Mouse (Mus musculus): ENCODE data around the gene Naa38. TPM values are rescaled to one million over a fixed set of nuclear protein-coding genes. Genes with fewer than 3 reads are reported as not detected.
"Not testable (repeated sequence)": the region's sequence is repeated elsewhere in the genome, so short reads cannot be mapped to it uniquely, and the experiment has no call there.

Naa38 gene
- 164 and 180 TPM in 2 replicates for polyA plus RNA-seq (2012; rRNA removed)

DNA sequence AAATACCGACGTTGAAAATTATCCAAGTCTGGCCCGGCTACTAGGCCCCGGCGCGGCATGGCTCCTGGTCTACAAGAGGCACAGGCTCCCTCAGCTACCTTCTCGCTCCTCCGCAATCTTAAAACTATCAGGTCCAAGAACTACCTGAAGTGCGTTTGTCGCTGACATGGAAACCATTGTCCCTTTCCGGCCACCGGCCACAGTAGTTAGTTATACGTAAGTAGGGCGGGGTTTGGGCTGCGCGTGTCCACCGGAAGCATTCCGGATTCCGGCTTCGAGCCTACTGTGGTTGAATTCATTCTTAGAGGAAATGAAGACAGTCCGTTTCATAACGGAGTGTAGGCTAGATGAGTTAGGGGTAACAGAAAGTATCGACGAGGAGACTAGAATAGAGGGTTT, at the start of gene Naa38, which contains the start of gene Cyb5d1:
Gene Naa38 (plus strand): TSS at position 253 of the 399 bp plus-strand sequence.
Gene Cyb5d1 (minus strand): TSS at position 397 of the 399 bp plus-strand sequence.
- WGBS, result under 1% methylated on average over 24 of the region's 24 CpGs

DNA sequence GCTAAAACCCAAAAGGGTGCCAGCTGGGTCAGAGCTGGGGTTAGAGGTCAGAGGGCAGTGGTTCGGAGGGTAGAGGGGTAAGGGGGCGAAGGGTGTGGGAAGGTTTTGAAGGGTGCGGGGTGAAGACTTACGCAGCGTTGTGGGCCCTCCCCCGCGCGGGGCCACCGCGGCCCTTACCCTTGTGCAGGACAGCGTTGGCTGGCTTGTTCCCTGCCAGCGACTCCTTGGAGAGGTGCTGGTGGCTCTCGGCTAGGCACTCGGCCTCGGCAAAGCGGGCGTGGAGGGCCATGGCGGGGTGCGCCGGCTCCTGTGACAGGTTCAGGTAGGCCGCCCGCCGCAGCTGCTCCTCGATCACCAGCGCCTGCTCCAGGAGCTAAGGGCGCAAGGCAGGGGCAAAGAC, 48.8 kb upstream of the Naa38 start:
- WGBS, result 92% methylated on average over 25 of the region's 26 CpGs
- DNase-seq (ENCODE audit: low read depth, low spot score), result no peak

More for the DNA sequence above, at the start of gene Naa38, which contains the start of gene Cyb5d1:
- DNase-seq (ENCODE audit: low read depth, low spot score), result not testable (repeated sequence)

DNA sequence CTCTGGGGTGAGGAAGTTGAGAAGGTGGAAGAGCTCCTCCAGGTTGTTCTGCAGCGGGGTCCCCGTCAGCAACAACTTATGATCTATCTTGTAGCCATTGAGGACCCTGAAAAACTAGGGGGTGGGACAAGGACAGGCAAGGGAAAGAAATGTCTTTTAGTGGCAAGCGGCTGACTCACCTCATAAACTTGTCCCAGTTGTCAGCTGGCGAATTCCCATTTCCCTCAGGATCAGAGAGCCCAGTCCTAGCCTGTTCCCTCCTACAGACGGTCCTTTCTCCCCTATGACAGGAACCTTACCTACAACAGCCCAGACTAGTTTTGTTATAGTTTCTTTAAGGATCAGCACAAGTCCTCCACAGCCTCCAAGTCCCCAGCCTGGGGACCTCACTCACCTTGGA, 38.7 kb upstream of the Naa38 start:
- WGBS, result 89% methylated on average over 5 of the region's 5 CpGs
- DNase-seq (ENCODE audit: low read depth, low spot score), result no peak

DNA sequence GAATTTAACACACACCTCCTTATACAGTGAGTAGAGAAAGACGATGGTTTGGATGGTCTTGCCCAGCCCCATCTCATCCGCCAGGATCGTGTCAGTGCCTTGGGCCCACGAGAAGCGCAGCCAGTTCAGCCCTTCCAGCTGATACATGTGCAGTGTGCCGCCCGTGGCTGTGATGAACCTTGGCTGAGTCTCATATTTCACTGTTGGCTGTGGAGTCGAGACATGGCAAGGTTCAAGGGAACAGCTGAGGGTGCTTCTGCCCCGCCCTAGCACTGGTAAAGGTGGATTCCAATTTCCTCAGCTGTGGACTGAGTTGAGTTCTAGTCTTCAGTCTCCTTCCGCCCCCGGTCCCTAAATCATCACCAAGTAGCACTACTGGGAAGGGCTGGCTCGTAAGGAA, 37.6 kb upstream of the Naa38 start:
- WGBS, result 80% methylated on average over 12 of the region's 12 CpGs
- DNase-seq (ENCODE audit: low read depth, low spot score), result no peak

DNA sequence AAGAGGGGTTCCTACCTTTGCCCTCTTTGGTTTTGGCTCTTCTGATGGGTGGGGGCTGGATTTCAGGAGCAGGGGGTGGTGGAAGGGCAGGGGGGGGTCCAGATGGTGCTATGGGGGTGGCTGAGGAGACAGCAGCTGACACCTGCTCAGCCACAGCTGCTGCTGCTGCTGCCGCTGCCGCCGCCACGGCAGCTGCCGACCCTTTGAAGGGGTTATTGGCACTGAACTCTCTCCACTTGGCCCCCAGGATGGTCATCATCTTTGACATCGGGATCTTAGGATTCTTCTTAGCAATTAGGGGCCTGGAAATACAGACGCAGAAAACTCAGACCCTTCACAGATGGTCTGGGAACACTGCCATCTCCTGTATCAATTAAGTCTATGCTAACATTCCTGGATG, 33.3 kb upstream of the Naa38 start:
- 77% methylated on average over 7 of the region's 7 CpGs for WGBS
- no peak for DNase-seq (ENCODE audit: low read depth, low spot score)

DNA sequence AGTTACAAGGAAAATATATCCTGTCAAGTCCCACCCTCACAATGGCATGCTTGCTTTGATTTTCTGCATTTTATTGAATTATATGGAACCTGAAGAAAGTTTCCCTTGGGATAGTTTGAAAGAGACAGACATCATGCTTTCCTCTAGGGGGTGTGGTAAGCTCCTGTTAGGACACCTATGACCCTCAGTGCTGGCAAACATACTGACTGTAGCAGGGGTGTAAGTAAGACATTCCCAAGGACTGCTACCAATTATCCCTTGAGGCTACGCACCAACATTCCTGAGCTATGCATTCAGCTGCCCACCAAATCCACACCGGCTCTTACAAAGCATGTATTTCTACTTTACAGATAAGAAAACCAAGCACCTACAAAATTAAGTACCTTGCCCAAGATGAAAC, 32.8 kb upstream of the Naa38 start:
- DNase-seq (ENCODE audit: low read depth, low spot score), result no peak
- 97% methylated on average over 2 of the region's 2 CpGs for WGBS

DNA sequence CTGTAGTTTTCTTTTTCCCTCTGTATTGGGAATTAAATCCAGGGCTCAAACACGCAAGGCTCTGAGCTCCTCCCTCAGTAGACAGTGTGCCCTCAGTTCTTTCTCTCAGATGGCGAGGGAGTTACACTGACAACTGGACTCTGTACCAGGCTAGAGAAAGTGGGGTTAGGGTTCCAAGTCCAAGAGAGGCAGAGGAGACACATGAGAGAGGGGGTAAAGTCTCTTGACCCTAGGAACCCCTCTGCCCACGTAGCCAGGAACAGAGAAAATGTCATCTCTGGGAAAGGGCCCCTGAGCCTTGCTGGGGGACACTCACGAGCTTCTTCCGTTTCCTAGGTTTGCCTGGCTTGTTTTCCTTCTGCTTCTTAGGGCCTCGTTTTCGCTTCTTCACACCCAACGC, 30.9 kb upstream of the Naa38 start:
- DNase-seq (ENCODE audit: low read depth, low spot score), result no peak
- 10% methylated on average over 8 of the region's 8 CpGs for WGBS

DNA sequence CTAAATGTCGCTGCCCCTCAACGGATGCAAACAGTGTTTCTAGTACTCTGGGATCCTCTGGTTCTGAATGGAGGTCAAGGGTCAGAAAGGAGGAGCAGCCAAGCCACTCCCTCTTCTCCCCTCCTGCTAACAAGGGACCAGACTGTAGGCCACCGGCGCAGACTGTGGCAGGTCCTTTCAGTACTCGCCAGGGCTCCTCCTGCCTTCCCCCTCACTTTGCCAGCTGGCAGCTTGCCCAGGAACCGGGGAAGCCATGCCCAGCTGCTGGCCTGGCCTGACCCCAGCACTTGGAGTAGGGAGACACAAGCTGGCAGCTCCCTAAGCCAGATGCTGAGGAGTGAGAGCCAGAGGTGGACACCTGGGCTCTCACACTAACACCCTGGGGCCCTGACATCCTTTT, 30.4 kb upstream of the Naa38 start:
- WGBS, result 2% methylated on average over 6 of the region's 6 CpGs
- peak; percentile 96 for DNase-seq (ENCODE audit: low read depth, low spot score)

DNA sequence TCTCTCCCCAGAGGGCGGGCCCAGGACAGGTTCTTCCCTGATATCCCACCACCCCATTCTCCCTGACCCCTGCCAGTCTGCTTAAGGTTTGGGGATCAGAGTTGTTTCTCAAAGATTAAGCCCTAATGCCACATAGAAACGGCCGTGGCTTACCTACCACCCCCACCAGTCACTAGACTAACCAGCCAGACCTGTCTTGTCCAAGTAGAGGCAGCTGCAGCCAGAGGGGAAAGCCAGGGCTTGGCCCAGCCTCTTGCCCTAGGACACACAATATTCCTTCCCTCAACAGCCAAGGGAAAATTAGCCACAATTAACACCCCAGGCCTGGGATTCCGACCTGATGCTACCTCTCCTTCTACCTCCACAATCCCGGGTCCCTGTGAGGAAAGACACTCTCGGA, 29.6 kb upstream of the Naa38 start:
- peak; percentile 35 for DNase-seq (ENCODE audit: low read depth, low spot score)

DNA sequence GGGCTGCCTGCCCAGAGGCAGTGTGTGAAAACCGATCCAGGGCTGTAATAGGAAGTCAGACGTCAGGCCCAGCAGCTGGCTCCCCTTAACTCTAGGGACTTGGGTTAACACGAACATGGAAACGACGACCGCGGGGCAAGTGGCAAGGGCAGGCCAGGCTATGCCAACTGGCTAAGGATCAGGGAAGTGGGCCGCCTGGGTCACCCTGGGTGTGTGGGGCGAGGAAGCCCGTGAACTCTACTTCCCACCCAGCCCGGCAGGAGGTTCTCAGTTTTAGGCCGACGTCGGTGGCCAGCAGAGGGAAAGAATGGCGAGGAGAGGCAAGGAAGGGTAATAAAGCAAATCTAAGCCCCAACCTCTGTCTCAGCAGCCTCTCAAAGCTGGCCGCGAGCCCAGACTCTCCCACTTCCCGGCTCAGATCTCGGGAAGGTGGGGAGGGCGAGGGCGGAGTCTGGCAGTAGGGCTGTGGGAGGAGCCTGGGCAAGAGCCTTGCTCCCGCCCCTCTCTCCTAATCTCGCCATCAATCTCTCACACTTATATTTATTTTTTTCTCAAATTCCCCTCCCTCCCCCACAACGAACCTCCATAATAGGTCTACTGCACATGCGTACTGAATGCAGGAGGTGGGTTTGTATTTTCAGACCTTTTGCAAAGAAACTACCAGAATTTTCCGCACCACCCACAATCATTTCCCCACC, 29.0 kb upstream of the Naa38 start:
- WGBS, result under 1% methylated on average over 26 of the region's 26 CpGs
- peak; percentile 91 for DNase-seq (ENCODE audit: low read depth, low spot score)

More for the DNA sequence above, 29.6 kb upstream of the Naa38 start:
- 14% methylated on average over 6 of the region's 6 CpGs for WGBS

DNA sequence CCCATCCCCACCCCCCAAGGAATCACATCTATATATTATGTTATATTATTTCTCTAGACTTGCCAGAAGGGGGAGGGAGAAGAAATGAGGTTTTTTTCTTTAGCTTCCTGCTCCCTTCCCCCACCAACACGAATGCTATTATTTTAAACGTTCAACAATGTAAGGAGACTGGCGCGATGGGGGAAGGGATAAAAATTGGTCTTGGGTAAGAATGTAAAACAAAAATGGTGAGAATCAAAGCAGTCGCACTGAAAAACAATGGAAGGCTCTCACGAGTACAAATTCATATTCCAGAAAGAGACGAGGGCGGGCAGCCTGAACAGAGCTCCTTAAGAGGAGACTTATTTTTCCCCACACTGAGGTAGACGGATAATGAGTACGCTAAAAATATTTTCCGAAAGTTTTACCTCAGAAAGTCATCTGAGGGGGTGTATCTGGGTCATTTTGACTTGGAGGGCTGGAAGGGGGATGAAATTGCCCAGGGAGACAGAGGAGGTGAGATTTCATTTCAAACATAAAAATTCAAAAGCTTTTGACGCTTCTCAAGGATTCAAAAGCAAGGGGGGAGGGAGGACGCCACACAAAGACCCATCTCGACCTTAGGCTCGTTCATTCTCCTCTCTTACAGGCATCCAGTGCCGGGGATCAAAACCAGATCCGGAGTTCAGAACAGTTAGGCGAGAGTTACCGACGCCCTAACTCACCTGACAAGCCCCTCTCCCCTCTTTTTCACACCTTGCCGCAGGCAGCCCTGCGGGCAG, 28.3 kb upstream of the Naa38 start:
- under 1% methylated on average over 22 of the region's 22 CpGs for WGBS
- DNase-seq (ENCODE audit: low read depth, low spot score), result peak; percentile 39

DNA sequence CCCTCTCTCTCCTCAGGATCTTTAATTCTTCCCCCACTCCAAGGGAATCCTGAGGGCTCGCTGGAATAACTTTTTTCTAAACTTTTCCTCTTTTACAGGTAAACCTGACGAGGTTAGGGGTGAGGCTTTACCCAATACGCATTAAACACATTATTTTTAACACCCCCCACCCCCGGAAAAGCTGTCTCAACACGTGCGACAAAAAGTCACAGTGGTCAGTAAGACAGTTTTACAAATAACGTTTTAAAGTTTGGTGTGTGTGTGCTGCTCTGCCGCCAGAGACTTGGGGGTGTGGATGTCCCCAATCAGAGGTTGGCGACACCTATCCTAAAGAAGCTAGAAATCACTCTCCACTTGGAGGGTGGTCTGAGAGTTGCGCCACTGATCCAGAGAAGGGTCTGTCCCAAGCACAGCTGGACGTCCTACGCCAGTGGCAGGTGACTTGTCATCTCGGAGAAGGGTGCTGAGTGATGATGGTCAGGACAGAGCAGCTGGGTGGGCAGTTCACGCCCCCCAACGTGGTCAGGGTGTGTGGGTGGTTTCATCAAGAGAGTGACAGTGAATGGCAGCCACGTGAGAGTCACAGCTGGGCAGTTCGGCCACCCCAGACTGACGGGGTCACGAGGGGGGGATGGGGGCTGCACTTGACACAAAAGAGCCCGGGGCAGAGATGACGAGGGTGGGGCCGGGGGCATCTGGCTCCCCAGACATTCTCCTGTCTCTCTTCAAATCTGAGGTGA, 27.5 kb upstream of the Naa38 start:
- 2% methylated on average over 22 of the region's 22 CpGs for WGBS
- DNase-seq (ENCODE audit: low read depth, low spot score), result no peak

DNA sequence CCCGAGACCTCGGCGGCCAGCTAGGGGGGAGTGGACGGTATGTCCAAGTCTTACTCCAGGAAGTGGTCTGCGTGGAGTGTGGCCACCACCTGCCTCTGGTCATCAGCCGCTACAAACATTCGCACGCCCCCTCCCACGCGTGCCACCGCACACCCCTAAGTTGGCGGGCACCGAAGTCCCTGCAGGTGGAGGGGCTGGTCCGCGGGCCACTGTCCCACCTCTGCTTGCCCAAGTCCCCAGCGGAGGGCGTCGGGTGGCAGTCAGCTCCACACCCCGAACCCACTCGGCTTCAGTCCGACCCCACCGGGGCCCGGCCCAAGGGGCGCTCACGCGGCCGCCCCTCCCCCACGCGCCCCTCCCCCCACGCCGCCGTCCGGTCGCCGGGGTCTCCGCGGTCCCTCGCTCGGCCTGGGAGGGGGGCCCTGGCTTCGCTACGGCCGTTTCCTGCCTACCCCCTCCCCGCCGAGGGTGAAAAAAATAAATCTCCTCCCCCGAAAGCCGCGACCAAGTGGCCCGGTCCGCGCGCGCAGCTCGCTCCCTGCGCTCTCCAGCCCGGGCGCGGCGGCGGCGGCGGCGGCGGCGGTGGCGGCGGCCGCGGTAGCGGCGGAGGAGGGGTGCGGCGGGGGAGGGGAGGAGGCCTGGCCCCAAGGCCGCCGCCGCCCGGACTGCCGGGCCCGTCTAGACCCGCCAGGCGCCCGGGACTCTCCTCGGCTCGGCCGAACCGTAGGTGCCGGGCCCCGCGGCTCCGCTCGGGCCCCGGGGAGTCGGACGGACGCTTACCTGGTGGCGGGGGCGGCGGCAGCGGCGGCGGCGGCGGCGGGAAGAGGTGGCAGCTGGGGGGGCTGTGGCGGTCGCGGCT, 26.7 kb upstream of the Naa38 start:
- DNase-seq (ENCODE audit: low read depth, low spot score), result no peak

DNA sequence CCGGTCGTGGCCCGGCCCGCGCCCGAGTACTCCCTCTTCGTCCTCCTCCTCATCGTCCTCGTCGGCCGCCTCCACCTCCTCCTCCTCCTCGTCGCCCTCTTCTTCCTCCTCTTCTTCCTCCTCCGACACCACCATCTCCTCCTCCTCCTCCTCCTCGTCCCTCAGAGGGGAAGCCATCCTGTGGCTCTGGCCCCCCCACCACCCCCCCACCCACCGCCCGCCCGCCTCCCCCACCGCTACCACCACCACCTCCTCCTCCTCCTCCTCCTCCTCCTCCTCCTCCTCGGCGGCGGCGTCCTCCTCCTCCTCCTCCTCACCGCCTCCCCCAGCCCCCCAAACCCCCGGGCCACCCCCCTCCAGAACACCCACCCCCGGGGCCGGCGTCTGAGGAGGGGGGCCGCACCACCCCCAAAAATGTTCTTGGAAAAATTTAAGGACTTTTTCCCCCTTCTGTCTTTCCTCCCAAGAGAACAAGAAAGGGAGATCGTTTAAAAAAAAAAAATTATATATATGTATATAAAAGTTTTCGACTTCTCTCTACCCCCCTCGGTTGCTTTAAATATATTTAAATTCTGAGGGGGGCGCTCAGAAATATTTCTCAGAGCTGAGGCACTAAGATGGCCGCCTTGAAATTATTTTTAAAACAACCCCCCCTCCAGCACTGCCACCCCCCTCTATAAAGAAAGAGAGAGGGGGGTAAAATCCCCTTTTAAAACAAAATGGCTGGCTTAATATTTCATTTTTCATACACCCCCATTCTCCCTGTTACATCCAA, 25.9 kb upstream of the Naa38 start, which contains the start of gene Chd3:
Gene Chd3 (minus strand): TSS at position 192 of the 775 bp plus-strand sequence.
- 2% methylated on average over 18 of the region's 34 CpGs for WGBS
- DNase-seq (ENCODE audit: low read depth, low spot score), result no peak

More for the DNA sequence above, 26.7 kb upstream of the Naa38 start:
- WGBS, result under 1% methylated on average over 87 of the region's 106 CpGs

DNA sequence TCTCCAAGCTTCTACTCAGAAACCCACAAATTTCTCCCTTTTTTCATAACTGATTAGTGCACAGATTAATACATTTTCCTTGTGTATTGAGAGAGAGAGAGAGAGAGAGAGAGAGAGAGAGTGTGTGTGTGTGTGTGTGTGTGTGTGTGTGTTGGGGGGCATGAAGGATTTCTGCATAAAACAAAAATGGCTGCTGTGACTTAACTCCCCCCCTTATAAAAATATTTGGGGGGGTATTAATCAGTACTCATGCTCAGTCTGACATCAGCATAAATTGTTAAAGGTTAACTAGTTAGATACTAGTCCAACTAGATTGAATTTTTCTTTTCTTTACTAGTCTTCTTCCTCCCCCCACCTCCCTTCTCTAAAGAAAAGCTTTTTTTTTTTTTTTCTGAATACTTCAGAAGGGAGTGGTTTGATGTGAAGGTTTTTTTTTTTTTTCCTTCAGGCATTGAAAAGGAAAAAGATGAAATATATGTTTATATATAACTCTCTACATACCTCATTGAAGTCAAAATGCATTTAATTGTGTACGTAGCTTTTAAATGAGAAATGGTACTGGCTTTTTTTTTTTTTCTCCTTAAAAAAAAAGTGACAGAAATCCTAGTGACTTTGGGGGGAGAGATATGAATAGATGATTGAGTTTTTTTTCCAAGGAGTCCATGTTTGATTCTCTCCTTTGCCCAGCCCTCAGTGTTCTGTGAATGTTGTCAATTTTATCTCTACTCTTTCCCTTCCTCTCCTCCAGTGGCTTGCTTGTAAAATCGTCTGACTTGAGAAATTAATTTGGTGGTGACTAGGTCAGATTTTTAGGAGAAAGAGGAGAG, 25.1 kb upstream of the Naa38 start:
- 34% methylated on average over 2 of the region's 2 CpGs for WGBS

DNA sequence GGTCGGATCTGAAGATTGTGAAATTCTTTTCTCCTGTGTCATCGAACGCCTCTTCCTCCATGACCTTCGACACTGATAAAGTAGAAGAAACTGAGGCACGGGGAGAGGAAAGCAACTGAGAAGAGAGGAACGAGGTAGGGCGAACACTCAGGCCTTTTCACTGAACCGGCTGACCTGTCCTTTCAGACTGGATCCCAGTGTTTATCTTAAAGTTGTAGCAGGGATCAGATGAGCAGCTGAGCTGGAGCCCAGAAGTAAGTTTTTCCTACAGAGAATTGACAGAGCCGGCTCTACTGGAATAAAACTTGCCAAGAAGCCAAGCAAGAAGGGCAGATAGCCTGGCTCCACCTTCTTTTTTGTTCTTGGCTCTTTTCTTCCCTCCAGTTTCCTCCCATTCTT, 24.5 kb upstream of the Naa38 start:
- DNase-seq (ENCODE audit: low read depth, low spot score), result no peak
- 28% methylated on average over 9 of the region's 9 CpGs for WGBS

More for the DNA sequence above, 25.1 kb upstream of the Naa38 start:
- no peak for DNase-seq (ENCODE audit: low read depth, low spot score)

DNA sequence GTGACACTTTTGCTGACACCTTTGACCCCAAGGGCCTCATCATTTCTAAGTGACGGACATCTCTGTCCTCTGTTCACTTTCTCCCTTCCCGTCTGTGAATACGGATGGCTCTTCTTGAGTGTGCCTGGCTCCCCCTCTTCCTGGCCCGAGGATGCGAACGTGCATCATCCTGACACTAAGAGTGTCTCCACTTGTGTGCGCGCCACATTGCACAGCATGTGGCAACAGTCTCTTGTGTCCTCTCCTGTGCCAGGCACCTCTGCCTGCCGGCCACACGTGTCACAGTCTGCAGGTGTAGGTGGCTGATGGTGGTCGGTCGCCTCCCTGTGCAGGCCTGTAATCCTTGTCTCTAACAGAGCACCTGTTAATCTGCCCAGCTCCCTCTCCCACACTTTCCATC, 23.7 kb upstream of the Naa38 start:
- WGBS, result 79% methylated on average over 12 of the region's 12 CpGs
- no peak for DNase-seq (ENCODE audit: low read depth, low spot score)

Data from large intestine, adult 2 months (tissue).